Mouse (Mus musculus): ENCODE measurements at regions not wholly inside any gene's neighbourhood (a gene's known extent, or its start where the extent isn't known, plus 50 kb on each side); places are given as distances from the start of the nearest gene placed in this dataset.

GRCm38 (mm10) chr6:60501391-60501903 is 328.2 kb downstream of the Snca start:
- Histone ChIP-seq H3K4me1 (ENCODE audit: control insufficient read depth in 2 of 2, insufficient read depth in 2 of 2, low read length in 2 of 2, poor library complexity in 1 of 2) (no peaks in the 10 kb centered on the region), H3K9ac (ENCODE audit: insufficient read depth, low read depth, low read length, poor library complexity, severe bottlenecking) (no peak overlapping the region), H3K36me3 (ENCODE audit: control insufficient read depth, insufficient read depth, low read length, poor library complexity, severe bottlenecking) (no peaks in the 10 kb centered on the region), H3K9me3 (ENCODE audit: control insufficient read depth, insufficient read depth, low read depth, low read length) (no peaks in the 10 kb centered on the region), H3K27ac (ENCODE audit: insufficient read depth, low read depth, low read length, poor library complexity, severe bottlenecking) (no peak overlapping the region), H3K4me3 (ENCODE audit: insufficient read depth in 1 of 2, low read depth in 1 of 2, low read length in 2 of 2, poor library complexity in 1 of 2, severe bottlenecking in 1 of 2) (no peak overlapping the region)
- in situ Hi-C loops (cut with MboI; ENCODE audit: low sequenced_read_pairs in 2 of 2, unreplicated experiment in 2 of 2): no loop called here
- DNase-seq (ENCODE audit: low read depth, low spot score): peak; percentile 51
- no peak for TF ChIP-seq CHD2 (IDR thresholded peaks at IDR 0.05; ENCODE audit: low read depth, low read length)
- no peak for TF ChIP-seq MAFK (IDR thresholded peaks at IDR 0.05; ENCODE audit: insufficient read depth, low read depth, low read length)
